Mouse (Mus musculus) testis, postnatal 14 days (tissue): Measurements from ENCODE around the gene Armc12.

Experiments
- DNase-seq: peaks from one replicate; pipeline ENCODE4 v3.0.0; 2021; ENCODE audit warnings: low spot score

The Armc12 gene

GRCm38 (mm10) chr17:28530506-28530905 is at the start of gene Armc12:
Gene Armc12 (plus strand): TSS chr17:28530806.
- no peak for DNase-seq

GRCm38 (mm10) chr17:28484704-28485445 is 45.7 kb upstream of the Armc12 start:
- peak; percentile 57 for DNase-seq

GRCm38 (mm10) chr17:28485446-28485948 is 45.1 kb upstream of the Armc12 start:
- DNase-seq = peak; percentile 66

- DNase-seq = peak; percentile 99
Observed at GRCm38 (mm10) chr17:28485977-28486400, 44.6 kb upstream of the Armc12 start.

GRCm38 (mm10) chr17:28486720-28487119 is 43.9 kb upstream of the Armc12 start:
- peak; percentile 41 for DNase-seq

GRCm38 (mm10) chr17:28487584-28488257 is 42.9 kb upstream of the Armc12 start:
- DNase-seq = peak; percentile 62

GRCm38 (mm10) chr17:28488258-28489013 is 42.2 kb upstream of the Armc12 start:
- DNase-seq = no peak

GRCm38 (mm10) chr17:28491035-28491770 is 39.4 kb upstream of the Armc12 start:
- DNase-seq = no peak

- no peak for DNase-seq
Observed at GRCm38 (mm10) chr17:28495832-28496231, 34.8 kb upstream of the Armc12 start.

GRCm38 (mm10) chr17:28499190-28499589 is 31.4 kb upstream of the Armc12 start:
- no peak for DNase-seq

- DNase-seq = no peak
Observed at GRCm38 (mm10) chr17:28500465-28500864, 30.1 kb upstream of the Armc12 start.

- peak; percentile 52 for DNase-seq
Observed at GRCm38 (mm10) chr17:28502196-28502821, 28.3 kb upstream of the Armc12 start.

- no peak for DNase-seq
Observed at GRCm38 (mm10) chr17:28504182-28504581, 26.4 kb upstream of the Armc12 start.

GRCm38 (mm10) chr17:28505591-28505990 is 25.0 kb upstream of the Armc12 start:
- no peak for DNase-seq

GRCm38 (mm10) chr17:28506895-28507294 is 23.7 kb upstream of the Armc12 start:
- peak; percentile 64 for DNase-seq

GRCm38 (mm10) chr17:28507496-28507895 is 23.1 kb upstream of the Armc12 start:
- DNase-seq = peak; percentile 56

- DNase-seq = no peak
Observed at GRCm38 (mm10) chr17:28510445-28511342, 19.9 kb upstream of the Armc12 start.

- DNase-seq = no peak
Observed at GRCm38 (mm10) chr17:28511616-28512541, 18.7 kb upstream of the Armc12 start.

- DNase-seq = peak; percentile 88
Observed at GRCm38 (mm10) chr17:28512696-28513095, 17.9 kb upstream of the Armc12 start.
